Mouse (Mus musculus): ENCODE data around the gene Eva1c.

GRCm38 (mm10) chr16:90821046-90821697, 5.3 kb upstream of the Eva1c start:
- TF ChIP-seq GATA1 (IDR thresholded peaks at IDR 0.05; ENCODE audit: borderline replicate concordance, low read length) (no peak), FLI1 (IDR thresholded peaks at IDR 0.05; ENCODE audit: low read length) (no peak)

All from megakaryocyte, embryonic 14.5 days (primary cell).